Mouse (Mus musculus) embryonic fibroblast, embryonic 13.5 days (primary cell): Measurements from ENCODE around the gene Nos1. TPM values are rescaled to one million over a fixed set of nuclear protein-coding genes. Genes with fewer than 3 reads are reported as not detected.

Experiments
- H3K27ac ChIP-seq: 2 replicates; pipeline ENCODE4 v1.5.1; 2012; ENCODE audit warnings: low read length, control low read depth, inconsistent platforms; ENCODE audit not compliant: insufficient read depth
- H3K4me1 ChIP-seq: 2 replicates; pipeline ENCODE4 v1.6.1; 2011; ENCODE audit warnings: low read length; ENCODE audit not compliant: control insufficient read depth, insufficient read depth
- H3K4me3 ChIP-seq: 2 replicates; pipeline ENCODE4 v1.5.1; 2011; ENCODE audit warnings: mild to moderate bottlenecking, control low read depth, low read length; ENCODE audit not compliant: insufficient read depth
- CTCF ChIP-seq: IDR thresholded peaks from 2 replicates; pipeline ENCODE4 v1.5.1; 2011; ENCODE audit warnings: mild to moderate bottlenecking, control low read depth, low read length, moderate library complexity, borderline replicate concordance; ENCODE audit not compliant: insufficient read depth
- POLR2A ChIP-seq: IDR thresholded peaks from 2 replicates; pipeline ENCODE4 v1.6.1; 2011; ENCODE audit warnings: low read depth, mild to moderate bottlenecking, control low read depth, low read length, moderate library complexity
- polyA plus RNA-seq: library from polyadenylated mRNA; stranded (reverse); fragments of >200 nt; gene quantifications from 2 replicates; pipeline ENCODE4 v1.2.4, GENCODE M21; 2011; ENCODE audit warnings: low read depth; ENCODE audit not compliant: missing spikeins, insufficient read length

The Nos1 gene
- polyA plus RNA-seq, 1 experiment: 0.14 TPM

DNA sequence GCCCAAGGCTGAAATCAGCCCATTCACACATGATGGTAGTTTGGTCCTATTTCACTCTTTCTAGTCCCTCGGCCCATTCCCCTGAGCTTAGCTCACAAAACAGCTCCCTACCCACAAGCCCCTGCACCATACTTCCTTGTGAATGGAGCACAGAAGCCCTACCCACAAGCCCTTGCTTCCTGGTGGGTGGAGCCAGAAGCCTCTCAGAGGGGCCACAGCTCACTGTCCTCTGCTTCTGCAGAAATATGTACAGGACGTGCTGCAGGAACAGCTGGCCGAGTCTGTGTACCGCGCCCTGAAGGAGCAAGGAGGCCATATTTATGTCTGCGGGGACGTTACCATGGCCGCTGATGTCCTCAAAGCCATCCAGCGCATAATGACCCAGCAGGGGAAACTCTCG, 168.6 kb downstream of the Nos1 start:
- no peak overlapping the region for H3K4me3 ChIP-seq
- no peak for TF ChIP-seq POLR2A
- no peaks in the 10 kb centered on the region for H3K4me1 ChIP-seq
- no peak overlapping the region for H3K27ac ChIP-seq

- Histone ChIP-seq H3K4me1 (no peaks in the 10 kb centered on the region), H3K27ac (no peak overlapping the region), H3K4me3 (no peak overlapping the region)
- TF ChIP-seq CTCF (no peak), POLR2A (no peak)
Observed at GRCm38 (mm10) chr5:117953893-117954292, 173.1 kb downstream of the Nos1 start.

DNA sequence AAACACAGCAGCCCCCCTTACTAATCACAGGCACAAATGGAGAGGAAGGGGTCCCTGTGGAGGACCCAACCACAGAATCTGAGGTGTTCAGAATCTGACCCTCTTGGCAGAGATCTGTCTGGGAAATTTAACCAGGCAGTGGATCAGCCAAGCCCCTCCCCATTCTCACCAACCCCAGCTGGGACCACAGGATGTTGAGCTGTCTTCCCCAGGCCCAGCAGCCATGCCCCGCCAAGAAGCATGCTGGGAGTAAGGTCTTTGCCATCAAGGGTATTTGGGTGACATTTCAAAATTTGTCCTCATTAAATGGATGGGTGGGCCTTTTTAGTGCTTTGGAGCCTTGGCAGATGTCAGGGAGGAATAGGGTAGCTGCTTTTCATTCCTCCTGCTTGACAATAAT, 173.6 kb downstream of the Nos1 start:
- Histone ChIP-seq H3K4me3 (no peak overlapping the region), H3K4me1 (no peaks in the 10 kb centered on the region), H3K27ac (no peak overlapping the region)
- TF ChIP-seq POLR2A (no peak), CTCF (no peak)

DNA sequence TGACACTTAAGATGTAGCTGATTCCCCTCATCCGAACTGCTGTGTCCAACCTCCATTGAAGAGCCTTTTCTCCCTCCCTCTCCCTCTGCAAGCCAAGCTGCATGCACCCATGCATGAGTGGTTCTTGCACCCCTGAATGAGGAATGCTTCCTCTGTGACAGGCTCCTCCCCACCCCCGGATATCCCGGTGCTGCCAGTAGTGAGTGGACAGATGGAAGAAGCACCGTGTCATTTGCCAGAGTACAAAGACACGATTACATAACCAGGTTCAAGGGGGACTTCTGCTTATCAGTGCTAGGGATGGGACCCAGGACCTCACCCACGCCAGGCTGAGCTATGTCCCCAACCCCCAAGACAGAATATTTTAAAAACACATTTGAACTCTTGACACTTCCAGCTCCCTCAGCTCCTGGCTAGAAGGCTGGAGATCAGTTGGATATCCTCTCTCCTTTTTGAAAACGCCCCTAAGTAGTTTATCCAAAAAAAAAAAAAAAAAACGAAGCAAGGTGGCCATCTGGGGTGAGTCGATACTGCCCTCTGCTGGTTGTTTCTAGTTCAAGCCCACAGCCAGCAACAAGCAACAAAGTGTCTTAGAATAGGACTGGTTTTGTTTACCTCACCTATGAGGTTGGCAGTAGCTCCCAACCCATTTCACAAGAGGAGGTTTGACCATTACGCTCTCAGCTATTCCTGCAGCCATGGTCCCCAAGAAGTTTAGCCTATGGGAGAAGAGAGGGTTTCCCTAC, 175.0 kb downstream of the Nos1 start:
- Histone ChIP-seq H3K4me3 (no peak overlapping the region), H3K4me1 (no peaks in the 10 kb centered on the region), H3K27ac (no peak overlapping the region)
- TF ChIP-seq CTCF (peak; percentile 28; the same call in 1 of the 2 replicates), POLR2A (no peak)

DNA sequence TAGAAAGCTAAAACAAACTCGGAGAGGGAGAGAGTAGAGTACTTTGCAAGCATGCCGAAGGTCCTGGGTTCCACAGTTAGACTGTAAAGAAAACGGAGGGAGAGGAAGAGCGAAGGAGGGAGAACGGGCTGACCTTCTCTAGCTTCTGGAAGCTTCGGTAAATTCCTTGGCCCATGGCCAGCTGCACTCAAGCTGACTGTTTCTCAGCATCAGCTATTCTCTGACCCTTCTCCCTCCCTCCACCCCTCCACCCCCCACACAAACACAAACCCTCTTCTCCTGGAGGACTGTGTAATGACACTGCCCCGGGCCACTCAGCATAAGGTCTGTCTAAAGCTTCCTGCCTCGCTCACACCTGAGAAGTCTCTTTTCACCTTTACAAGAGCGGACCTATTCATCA, 183.9 kb downstream of the Nos1 start:
- no peak for TF ChIP-seq POLR2A
- TF ChIP-seq CTCF: no peak

DNA sequence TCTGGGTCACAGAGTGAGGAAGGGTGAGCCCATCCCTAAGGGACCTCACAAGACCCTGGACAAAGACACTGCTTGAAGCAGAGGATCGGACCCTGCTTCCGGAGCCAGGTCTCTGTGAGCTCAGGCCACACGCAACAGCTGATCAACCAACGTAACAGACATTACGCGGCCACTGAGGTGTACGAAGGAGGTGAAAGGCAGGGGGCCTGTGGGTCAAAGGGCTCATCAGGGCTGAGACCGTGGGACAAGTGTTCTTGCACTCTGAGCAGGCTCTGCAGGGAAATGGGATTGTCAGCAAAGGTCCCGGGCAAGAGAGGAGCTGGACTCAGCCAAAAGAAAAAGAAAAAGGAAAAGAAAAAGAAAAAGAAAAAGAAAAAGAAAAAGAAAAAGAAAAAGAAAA, 186.1 kb downstream of the Nos1 start:
- Histone ChIP-seq H3K4me1 (peaks cover 4% of the 10 kb centered on the region), H3K27ac (no peak overlapping the region), H3K4me3 (no peak overlapping the region)
- TF ChIP-seq CTCF: no peak
- TF ChIP-seq POLR2A: no peak

More for the DNA sequence above, 183.9 kb downstream of the Nos1 start:
- Histone ChIP-seq H3K4me3 (no peak overlapping the region), H3K27ac (no peak overlapping the region), H3K4me1 (peaks cover 4% of the 10 kb centered on the region)

DNA sequence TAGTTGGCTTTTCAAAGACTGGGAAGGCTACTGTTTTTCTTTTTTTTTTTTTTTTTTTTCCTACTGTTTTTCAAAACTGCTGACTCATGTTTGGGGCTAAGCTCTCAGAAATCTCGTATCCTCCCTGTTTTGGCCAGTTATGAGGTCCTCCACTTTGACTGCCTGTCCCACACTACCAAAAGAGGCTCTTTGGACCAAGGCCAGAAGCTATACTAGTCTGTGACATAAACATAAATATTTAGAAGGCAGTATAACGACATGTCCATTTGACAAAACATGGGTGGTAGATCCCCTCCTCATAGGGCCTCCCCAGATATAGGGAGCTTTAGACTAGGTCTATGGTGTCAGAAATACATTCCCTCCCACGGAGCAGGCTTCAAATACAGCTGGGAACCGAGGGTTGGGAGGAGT, 186.8 kb downstream of the Nos1 start:
- Histone ChIP-seq H3K4me3 (no peak overlapping the region), H3K4me1 (peaks cover 4% of the 10 kb centered on the region), H3K27ac (peak overlapping the region; percentile 37; the same call in 1 of the 2 replicates)
- no peak for TF ChIP-seq POLR2A
- no peak for TF ChIP-seq CTCF

DNA sequence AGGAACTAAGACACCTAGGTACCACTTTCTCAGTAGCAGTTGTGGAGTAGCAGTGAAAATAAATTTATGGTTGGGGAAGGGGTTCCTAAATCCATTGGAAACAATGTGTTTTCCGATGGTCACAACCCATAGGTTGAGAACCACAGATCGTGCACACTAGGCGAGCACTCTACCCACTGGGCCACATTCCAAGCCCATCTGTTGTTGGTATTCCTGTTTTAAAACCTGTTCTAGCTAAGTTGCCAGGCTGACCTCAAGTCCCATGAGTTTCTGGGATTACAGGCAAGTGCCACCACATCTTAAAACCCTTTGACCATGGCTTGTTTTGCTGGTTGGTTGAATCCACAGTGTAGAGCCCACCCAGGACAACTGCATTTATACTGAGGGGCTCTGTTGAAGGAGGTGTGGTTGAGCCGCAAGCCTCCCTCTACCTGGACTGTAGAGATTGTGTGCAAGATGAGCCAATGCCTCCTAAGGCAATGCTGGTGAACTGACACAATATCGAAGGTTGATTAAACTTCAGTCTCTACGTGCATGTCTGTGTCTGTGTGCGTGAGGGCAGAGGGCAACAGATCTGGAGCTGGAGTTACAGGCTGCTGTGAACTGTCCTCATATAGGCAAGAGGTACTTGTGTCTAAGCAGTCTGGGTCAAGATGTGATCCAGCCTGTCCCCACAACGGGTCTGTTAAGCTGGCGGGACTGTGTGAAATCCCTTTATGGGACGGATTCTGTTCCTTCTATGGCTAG, 189.0 kb downstream of the Nos1 start:
- no peak for TF ChIP-seq POLR2A
- no peak for TF ChIP-seq CTCF
- no peak overlapping the region for H3K27ac ChIP-seq
- no peak overlapping the region for H3K4me3 ChIP-seq
- H3K4me1 ChIP-seq: peaks cover 1% of the 10 kb centered on the region; the same call in 1 of the 2 replicates

GRCm38 (mm10) chr5:117976263-117976656, 195.4 kb downstream of the Nos1 start:
- TF ChIP-seq CTCF: no peak
- TF ChIP-seq POLR2A: no peak
- H3K4me3 ChIP-seq: peak overlapping the region; percentile 18; the same call in 1 of the 2 replicates
- H3K27ac ChIP-seq: no peak overlapping the region
- peaks cover 3% of the 10 kb centered on the region; the same call in 1 of the 2 replicates for H3K4me1 ChIP-seq
